Mouse (Mus musculus): ENCODE data around the gene Ccdc34.

DNA sequence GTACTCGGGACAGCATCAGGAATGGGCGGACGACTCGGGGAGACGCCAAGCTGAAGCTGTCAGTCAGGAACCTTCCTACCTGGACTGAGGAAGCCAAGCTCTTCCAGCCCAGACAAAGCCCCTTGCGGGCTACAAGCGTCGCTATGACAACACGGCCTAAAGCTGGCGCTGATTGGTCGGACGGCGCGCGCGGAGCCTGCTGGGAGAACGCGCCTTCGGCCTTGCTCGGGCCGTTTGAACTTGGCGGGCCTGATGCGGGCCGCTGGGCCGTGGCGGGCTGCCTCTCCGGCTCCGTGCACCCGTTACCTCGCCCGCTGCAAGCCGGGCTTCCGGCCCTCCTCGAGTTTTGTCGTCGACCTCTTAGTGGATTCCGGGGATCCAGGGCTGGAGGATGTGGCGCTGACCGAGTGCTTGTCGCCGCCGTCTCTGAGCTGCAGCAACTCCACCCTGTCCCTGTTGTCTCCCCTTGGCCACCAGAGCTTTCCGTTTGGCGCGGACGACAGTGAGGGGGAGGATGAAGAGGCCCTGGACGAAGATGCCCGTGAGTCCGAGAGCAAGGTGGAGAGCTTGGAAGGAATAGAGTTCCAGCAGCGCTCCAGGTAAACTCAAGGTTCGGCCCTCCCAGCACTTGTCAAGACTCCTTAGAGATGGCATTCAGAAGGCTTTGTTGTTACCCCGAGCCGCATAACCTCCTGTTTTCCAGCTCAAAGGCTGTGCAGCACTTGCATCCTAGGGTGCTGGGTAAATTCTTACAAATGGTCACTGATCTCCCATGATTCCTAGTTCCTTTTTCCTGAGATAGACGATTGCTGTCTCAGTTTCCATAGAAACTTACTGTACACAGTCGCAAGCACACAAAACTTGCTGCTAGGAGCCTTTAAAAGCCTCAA lies at the start of gene Ccdc34:
- TF ChIP-seq CTCF (conservative IDR thresholded peaks at IDR 0.05; ENCODE audit: insufficient read depth, insufficient read length, low read depth, low read length) = no peak
- TF ChIP-seq POLR2A (IDR thresholded peaks at IDR 0.05; ENCODE audit: low read depth, low read length) = no peak
